Mouse (Mus musculus) thymus, postnatal 14 days (tissue): ENCODE results near the gene Gck.

ENCODE experiments used
- DNase-seq: peaks from one replicate; pipeline ENCODE4 v3.0.0; 2021

The Gck gene

DNA sequence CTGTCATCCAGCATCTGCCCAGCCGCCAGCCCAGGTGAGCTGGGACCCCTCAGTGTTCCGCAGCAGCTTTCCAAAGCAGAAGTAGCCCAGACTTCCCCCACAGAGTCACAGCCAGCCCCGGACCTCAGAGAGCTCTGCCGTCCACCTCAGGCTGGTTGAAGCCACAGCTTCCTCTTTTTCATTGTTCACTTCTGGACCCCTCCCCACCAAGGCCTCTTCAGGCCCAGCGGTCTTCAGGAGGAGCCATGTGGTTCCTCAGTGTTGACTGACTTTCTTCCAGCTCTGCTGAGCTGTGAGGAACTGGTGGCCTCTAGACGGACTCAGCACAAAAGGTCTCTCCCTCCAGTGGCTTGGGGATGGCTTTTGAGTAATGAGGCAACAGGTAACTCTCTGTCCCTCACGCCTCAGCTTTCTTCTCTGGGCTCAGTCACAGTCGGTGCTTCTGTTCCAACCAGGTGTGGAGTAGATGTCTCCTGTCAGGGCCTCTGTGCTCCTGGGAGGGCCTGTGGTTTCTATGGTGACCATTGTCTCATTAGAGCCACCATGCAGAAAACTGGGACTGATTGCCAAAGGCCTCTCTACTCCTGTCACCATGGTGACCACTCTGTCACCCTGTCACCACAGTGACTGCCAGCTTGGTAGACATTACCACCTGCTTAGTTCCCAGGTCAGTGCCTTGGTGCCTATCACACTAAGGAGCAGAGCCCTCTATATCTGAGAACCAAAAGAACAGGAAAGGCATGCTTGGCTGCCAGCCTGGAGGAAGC is at the start of gene Gck:
Gene Gck, minus strand, starts transcription at position 496 of the 767 bp plus-strand sequence.
- DNase-seq: no peak

DNA sequence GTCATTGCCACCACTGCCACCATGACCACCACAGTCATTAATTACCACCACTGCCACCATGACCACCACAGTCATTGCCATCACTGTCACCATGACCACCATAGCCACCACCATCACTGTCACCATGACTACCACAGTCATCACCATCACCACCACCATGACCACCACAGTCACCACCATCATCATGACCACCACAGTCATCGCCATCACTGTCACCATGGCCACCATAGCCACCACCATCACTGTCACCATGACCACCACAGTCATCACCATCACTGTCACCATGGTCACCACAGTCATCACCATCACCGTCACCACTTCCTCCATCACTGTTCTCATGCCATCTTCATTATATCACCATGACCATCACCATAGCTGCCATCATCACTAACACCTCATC is 48.6 kb upstream of the Gck start:
- DNase-seq: no peak

DNA sequence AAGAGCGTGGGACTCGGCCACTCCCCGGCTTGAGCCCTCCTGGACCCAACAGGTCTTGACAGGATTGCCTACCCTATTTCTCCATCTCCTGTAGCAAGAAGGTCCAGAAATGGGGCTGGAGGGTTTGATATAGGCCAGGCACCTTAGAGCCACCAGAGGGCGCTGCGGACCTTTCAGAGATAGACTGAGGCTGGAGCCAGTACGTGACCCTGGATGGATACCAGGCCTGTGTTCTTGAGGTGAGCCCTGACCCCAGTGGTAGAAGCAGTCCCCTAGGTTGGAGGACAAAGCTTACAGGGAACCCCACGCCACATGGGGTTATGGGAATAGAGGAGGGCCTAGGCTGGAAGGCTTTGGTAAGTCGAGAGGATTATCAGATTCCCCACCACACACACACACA is 46.1 kb upstream of the Gck start:
- DNase-seq: peak; percentile 88

DNA sequence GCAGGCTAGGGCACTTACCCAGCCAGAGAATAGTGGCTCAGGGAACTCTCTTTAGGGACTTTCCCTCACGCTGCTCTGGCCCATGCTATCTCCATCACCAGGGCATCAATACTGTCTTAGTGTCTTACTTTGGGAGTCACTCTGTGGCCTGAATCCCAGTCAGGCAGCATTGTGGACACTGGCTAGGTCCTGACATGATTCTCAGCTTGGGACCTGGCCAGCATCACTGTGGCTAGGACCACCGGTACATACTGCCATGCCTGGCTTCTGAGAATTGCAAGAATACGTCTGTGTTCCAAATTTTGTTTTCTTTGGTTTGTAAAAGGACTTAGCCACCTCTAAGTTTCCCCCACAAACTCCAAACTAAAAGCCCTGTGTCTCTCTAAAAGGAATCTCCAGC is 45.0 kb upstream of the Gck start:
- no peak for DNase-seq

DNA sequence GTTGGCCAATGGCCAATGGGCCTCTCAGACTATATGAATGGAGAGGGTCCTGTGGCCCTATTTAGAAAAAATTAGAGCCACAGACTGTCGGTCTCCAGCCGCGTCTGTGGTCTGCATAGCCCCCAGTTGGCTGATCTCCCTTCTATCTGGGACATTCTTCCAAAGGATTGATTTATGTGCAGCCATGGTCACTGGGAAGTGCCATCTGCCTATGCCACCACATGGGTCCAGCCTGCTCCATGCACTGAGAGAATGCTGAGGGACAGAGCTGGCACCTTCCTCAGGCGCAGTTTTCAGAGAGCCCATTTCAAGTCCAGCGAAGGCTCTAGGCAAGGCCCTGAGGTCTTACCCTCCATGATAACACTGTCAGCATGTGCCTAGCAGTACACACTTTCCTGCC is 44.3 kb upstream of the Gck start:
- no peak for DNase-seq

DNA sequence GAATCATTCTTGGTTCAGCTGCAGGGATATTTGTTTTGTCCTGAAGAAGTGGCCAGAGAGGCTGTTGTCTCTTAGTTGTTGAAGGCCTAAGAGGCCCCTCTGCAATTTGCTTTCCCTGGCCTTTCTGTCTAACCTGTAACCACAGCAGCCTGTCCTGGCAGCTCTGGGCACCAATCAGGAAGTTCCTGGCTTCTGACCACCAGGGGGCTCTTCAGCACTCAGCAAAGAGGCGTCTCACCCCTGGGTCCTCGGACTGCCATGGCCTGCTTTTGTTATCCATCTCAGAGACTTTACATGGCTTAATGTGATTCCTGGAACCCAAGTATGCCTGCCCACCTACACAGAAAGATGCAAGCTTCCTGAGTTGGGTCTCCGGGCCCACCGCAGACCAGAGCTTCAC is 41.0 kb upstream of the Gck start:
- peak; percentile 74 for DNase-seq

DNA sequence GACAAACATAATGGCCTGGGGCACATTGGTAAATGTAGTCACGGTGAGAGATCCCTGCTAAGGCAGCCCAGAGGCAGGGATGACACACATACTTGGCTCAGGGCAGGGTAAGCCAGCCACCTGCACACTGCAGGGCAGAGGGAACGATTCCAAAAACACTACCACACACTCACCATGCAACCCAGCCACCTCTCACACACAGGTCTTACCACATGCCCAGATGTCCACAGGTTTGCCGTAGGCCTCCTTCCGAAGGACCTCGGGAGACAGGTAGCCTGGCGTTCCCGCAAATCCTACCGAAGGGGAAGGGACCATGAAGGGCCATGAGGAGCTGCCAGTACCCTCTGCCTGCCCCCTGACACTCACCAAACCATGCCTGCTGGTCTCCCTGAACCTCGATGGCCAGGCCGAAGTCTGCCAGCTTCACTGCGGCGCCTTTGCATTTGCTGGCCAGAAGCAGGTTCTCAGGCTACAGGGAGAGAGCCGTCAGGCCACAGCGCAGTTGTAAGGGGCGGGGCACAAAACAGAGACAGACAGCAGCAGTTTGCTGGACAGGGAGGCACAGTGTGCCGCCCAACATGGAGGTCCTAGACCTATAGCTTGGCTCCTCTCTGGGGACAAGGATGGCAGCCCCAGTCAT is 40.2 kb upstream of the Gck start:
- DNase-seq: no peak

DNA sequence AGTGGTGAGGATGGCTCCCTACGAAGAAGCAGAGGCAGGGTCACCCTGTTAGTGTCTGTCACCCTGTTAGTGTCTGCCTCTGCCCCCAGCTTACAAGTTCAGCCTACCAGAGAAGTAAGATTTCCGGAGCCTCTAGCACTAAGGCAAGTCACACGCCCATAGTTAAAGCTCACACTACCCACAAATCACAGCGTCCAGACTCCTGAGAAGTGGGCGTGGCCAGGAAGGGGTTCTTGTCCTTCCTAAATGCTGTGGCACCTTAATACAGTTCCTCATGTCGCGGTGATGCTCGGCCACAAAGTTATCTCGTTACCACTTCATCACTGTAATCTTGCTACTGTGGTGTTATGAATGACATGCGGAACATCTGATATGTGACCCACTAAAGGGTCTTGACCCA is 38.2 kb upstream of the Gck start:
- DNase-seq: no peak

DNA sequence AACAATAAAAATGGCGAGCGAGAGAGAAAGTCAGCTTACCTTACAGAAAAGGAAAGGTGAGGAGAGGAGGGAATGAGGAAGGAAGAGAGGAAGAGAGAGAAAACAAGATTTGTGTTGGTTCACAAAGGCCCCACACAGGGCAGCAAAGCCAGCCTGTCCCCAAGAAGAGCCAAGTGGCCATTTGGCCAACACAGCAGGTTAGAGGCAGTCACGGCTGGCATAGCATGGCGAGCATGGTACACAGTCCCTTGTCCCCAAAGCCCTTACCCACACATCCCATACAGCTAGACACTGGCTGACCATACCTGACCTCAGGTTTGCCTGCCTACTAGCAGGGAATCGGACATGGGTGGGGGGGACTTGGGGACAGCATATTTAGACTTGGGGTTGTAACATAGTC is 33.7 kb upstream of the Gck start:
- DNase-seq: no peak

DNA sequence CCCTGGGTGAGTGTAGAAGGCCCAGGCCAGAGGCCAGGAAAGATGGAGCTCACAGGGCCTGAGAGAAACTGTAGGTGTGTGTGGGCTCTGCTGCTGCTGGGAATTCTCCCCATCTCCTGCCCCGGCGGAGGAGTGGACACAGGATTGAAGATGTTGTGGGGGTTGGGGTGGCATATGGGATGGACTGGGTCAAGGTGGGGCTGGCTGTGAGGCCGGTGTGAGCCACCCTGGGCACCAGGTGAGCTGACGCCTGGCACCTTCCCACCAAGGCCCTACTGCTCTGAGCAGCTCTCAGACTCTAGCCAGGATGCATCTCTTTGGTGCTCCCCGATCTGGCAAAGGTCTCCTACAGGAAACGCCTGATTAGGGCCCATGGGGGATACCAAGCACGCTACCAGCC is 31.4 kb upstream of the Gck start:
- no peak for DNase-seq

DNA sequence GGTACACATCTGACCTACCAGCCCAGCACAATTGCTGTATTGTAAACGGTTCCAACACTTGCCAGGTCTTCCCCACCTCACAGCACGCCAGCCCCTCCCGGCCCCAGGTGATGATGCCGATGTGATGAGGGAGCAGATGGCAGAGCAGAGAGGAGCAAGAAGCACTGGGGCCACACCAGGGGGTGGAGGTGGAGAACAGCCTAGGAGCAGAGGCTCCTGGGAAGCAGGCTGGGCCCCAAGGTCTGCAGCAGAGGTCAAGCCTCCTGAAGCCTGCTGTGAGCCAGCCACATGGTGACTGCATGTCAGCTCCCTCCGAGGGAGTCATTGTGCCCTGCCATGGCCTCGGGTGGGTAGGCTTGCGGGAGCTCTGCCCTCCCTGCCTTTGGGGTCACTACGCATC is 30.7 kb upstream of the Gck start:
- no peak for DNase-seq

DNA sequence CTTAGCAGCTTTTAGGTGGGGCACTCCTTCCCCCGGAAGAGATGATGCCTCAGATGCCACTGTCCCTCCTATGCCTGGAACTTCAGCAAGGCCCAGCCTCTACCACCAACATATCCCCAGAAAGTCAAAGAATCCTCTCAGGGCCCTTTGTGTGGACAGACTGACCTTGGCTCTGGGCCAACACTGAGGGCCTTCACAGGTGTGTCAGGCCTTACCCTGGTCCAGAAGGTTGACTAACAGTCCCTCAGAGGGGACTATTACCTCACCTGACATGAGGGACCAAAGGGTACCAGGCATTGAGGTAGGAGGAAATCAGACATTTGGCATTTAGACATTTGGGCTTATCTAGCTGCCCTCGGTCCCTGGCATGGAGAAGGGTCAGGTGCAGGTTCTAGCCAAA is 30.2 kb upstream of the Gck start:
- no peak for DNase-seq

DNA sequence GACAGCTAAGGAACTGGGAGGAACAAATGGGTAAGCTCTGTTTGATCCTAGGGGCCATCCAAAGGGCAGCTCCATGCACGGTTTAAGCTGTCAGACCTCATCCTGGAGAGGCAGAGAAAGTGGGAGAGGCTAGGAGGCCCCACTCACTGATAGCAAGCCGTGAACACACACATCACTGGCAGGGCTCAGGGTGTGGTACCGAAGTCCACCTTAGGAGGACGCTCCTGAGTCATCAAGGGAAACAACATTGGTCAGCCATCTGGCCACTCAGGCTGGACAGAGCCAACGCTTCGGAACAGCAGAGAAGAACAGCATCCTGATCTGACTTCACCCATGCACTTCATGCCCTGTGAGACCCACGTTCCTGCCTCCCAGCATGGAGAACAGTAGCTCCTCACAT is 29.2 kb upstream of the Gck start:
- no peak for DNase-seq

DNA sequence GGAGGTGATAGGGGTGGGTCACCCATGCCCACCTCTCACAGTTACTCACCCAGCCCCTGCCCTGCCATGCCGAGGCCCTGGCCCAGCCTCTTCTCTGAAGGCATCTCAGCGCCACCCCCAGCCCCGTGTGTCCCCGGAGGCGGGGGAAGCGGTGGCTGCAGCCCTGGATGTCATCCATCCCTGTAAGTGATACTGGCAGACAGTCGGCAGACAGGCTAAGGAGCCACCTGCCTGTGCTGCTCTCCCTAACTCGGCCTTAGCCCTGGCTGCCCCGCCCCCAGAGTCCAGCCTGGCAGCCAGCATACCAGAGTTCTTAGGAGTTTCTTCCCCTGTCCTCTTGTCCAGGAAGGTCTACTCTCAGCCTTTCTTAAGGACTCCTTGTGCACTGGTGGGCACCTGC is 26.2 kb upstream of the Gck start:
- DNase-seq: no peak

DNA sequence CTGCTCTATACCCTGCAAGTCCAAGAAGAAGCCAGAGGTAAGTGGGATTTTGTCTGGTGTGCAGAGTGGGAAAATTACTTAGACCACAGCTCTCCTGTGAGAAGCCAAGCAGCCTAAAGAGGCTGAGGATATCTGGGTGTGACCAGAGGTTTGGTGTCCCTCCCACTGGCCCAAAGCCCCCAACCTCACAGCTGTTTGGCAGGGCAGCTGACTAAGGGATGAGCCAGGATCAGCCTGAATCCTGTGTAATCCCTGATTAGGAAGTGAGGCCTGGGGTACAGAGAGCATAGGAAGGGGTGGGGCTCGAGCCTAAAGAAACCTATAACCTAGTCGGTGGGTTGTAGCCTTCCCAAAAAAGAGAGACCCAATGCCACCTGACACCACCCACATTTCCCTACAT is 25.2 kb upstream of the Gck start:
- no peak for DNase-seq

DNA sequence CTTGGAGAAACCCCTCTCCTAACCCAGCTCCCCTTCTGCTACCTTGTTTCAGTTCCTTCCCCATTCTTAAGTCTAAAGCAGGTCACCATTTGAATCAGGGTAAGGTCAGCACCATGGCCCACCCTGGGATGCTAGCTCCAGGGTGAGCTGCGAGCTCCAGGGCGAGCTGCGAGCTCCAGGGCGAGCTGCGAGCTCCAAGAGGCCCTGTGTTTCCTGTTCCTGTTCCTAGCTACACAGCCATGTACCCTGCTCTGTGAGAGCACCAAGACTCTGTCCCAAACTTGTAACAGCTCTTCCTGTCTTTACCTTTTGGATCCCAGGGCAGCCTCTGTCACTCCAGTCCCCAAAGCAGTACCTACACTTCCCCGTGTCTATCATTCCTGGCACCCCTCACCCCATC is 24.2 kb upstream of the Gck start:
- no peak for DNase-seq

DNA sequence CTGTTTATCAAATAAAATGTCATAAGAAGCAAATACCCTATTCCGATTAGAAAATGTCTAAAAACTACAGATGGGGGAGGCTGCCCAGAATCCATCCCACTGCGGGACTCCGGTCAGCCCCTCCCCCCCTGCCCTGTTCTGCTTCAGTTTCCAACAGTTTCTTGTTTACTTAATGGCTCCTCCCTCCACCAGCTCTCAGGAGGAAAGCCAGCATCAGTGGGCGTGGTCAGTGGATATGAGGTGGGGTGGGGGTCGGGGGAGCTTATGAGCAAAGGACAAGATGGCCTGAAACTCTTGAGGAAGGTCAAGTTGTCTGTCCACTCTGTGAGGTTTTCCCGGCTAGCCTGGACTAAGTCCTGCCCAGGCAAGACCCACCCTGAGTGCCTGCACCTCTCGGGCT is 23.3 kb upstream of the Gck start:
- DNase-seq: no peak

DNA sequence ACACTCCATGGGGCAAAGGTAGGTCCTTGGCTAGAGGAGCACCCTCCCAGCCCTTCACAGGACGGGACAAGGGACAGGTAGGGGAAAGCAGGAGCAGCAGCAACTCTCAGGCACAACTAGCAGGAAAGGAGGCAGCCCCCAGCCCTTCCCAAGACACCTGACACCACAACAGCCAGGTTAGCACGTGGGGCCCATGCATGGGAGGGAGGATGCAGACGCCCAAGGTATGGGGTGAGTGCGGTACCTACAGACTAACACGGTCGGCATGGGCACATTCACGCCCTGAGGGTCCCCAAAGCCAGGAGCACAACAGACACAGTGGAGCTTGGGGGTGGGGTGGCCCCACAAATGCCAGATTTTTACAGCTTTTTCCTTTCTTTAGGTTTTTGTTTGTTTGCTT is 21.3 kb upstream of the Gck start:
- no peak for DNase-seq

DNA sequence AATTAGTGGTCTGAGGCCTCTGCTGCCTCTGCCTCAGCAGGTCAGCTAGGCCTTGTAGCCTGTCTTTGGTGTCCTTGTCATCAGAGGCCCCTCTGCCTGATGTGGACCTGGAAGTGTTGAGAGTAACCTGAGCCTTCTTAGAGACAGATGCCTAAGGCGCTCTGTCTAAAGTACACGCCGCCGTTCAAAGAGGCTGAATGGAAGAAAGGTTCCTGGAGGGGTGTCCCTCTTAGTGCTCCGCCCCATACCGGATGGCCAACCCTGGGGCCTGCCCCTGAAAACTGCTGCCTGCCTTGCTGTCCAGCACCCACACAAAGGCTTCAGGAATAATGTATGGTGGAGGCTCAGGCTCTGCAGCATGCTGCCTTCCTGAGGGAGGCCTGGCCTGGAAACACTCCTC is 18.3 kb upstream of the Gck start:
- DNase-seq: no peak

DNA sequence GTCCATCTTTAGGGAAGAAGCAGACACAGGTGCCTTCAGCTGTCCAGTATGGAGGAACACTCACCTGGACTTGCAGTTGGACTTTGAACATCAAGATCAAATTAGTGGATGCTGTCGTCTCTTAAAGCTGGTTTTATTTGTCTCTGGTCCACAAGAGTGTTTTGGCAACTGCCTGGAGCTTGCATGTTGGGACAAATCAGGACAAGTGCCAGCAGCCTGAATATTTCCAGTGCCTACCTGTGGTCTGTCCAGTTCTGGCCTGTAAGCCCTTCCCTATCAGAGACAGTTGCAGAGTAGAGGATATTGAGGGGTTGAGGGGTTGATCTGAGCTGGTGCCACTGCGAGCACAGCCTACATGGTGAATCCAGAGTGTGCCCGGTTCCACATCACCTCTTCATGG is 16.9 kb upstream of the Gck start:
- no peak for DNase-seq

DNA sequence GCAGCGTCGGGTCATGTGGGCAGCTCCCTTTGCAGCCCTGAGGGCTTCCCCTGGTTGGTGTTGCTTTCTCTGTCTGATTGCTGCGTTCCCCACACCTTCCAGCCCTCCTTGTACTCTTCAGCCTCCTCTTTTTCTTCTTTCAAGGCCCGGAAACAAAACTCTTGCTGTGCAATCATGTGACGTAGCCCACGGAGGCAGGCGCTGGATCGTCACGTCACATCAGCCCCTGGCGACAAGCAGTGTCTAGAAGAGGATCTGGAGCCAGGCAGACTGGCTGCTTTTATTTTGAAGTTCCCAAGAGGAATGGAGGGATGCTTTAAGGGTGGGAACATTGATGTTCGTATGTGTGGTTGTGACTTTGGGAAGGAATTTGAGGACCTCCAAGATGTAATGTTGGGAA is 16.0 kb upstream of the Gck start:
- DNase-seq: no peak

DNA sequence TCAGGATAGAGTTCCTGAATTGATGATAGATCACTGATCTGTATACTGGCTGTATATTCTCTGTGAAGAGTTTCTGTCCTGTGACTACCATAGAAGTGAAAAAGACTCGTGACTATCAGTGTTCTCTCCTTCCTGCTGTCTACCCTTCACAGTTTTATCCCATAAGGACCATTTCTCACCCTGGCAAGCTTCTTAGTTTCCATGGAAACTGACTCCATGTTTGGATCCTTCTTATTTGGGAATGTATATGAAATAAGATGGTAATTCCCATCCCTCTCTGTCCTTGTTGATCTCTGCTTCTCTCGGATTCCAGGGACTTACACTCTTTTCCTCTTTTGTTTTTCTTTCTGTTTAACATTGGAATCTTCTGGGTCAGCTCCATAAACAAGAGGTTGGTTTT is 10.2 kb upstream of the Gck start:
- no peak for DNase-seq

DNA sequence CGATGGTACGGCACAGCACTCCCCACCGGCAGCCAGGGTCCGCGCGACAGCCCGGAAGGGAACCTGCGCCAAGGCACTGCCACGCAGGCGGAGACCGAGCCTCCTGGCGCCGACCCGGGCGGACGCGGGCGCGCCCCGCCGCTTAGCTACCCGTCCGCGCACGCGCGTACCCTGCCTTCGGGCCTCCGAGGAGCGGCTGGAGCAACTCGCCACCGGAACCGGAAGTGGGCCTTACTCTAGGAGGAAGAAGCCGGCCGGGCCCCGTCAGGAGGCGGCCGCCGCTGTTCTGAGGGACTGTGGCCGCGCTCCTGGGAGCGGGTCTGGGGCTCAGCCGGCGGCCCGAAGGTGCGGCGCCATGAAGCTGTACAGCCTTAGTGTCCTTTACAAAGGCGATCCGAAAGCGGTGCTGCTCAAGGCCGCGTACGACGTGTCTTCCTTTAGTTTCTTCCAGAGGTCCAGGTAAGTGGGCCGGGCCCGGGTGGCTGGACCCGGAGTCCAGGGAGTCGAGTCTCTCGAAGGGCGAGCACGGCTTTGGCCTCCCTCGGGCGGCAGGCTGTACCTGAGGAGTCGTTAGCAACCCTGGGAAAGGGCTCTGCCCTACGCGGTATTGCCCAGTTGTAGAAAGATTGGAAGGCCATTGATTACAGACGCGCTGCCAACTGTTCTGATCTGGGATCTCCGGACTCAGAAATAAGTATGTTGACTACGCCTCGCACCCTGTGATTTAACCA is 5.8 kb upstream of the Gck start, which contains the start of gene Ykt6:
Gene Ykt6, plus strand, starts transcription at position 148 of the 731 bp plus-strand sequence.
- peak; percentile 95 for DNase-seq

DNA sequence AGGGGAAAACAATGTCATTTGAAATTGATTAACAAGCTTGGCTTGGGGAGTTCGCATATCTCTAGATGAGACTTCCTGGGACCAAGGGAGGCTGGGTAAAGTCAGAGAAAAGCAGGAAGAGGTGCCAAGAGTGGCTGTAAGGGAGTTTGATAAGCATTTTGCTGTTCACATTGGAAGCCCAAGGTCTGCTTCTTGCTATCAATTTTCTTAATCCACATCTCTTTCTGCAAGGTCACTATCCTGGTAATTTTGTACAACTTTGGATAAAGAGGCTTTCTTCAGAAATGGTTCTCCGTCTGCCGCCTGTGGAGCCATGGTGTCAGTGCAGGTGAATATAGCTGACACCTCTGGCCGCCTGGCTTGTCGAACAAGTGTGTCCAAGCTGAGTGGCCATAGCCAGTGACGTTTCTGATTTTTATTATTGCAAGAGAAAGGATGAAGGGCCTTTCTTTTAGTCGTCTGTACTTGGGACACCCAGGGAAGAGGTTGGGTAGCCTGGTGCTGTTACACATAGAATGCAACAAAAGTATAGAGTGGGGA is 5.2 kb upstream of the Gck start:
- DNase-seq: peak; percentile 51
